Mouse (Mus musculus): ENCODE results near the gene Ccin.
A peak's percentile ranks its signal among the peaks of the same experiment; 100 is the strongest.

The Ccin gene

DNA sequence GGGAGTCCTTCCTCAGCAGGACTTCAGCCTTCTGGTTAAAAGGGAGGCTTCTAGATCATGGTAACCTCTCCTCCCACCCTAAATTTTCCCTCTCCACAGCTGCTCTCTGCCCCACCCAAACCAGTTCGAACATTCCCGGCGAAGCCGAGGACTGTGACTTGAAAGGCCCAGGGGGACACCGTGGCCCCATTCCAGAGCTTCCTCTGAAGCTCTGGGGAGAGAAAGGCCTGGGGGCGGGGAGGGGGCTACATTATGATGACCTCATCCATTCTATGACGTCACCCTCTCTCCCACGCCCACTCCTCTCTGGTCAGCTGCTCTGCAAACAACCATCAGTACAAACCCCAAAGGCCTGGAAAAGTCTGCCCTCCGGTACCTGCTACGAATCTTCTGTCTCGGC, at the start of gene Ccin:
Ccin (plus strand) TSS at position 303 of the 400 bp plus-strand sequence.
- no peak for DNase-seq (ENCODE audit: low spot score)

DNA sequence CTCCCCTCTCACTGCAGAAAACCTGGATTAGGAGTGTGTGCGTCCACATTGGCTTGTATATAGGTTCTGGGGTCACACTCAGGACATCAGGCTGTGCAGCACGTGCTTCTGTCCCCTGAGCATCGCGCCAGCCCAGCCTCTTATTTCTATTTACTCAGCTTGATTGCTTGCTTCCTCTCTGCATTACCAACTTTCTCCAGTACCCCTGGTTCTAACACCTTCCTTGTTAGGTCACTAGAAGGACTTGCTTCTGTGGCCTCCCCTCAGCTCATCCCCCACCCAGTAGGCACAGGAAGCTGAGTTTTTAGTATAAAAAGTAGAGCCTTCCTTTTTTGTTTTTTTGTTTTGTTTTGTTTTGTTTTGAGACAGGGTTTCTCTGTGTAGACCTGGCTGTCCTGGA, 47.1 kb upstream of the Ccin start:
- DNase-seq (ENCODE audit: low spot score): no peak

DNA sequence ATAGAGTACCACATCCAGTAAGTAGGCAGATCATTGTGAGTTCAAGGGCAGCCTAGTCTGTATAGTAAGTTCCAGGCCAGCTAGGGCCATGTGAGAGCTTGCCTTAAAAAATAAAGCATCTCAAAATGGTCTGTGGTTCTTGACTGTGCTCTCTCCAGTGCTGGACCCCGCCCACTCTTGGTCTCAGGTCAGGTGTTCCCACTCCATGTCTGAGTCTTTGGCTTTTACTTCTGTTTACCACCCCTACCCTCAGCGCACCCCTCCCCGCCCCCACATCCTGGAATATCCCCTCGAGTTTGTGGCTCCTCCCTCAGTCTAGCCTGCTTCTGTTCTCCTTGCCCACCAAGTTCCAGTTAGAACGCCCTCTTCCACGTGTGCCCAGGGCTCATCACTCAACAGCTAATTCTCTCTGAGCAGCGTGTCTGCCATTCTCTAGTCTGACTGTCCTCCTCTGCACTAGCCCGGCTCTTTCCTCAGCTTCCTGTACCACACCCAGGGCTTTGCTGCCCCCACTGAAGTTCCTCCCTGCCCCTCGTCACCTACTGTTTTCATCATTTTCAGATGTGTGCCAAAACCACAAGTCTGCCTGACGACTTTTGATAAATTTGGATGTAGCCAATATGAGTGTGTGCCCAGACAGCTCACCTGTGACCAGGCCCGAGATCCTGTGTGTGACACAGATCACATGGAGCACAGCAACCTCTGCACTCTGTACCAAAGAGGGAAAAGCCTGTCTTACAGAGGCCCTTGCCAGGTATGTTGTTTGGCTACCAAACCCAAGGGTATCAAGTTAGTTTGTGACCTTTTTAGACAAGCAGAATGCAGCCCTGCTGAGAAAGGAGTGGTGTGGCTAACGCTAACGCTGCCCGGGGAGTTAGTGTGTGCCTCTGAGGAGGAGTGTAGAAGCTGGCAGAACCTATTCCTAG, 46.3 kb upstream of the Ccin start:
- DNase-seq (ENCODE audit: low spot score): no peak

DNA sequence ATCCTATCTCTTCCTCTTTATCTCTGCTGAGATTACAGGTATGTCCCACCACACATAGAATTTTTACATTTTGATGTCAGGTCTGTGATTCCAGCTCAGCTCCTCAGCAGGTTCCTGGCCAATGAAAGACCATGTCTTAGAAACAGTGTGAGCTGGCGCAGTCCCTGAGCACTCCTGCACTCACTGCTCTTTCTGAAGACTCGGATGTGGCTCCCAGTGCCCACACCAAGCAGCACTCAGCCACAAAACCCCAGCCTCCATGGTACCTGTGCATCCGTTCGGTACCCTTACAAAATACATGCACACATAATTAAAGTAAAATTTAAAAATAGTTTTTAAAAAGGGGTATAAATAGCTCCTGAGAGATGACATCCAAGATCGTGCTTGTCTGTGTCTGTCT, 42.0 kb upstream of the Ccin start:
- no peak for DNase-seq (ENCODE audit: low spot score)

DNA sequence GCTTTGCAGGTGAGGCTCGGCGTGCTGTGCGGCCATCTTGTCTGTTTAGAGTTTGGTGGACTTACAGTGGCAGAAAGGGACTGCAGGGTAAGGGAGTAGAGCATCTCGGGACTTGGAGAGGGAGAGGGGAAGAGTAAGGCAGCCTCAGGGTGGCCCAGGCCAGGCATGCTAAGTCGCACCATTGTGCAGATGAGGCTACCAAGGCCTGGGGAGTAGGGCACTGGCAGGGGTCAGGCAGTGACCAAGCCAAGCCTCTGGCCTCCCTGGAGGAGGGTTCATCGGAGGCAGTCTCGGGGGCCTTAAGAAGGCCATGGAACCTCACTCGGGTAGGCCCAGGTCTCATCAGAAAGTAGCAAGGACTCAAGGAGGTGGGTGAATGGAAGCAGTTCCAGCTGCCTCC, 40.9 kb upstream of the Ccin start:
- DNase-seq (ENCODE audit: low spot score): no peak

DNA sequence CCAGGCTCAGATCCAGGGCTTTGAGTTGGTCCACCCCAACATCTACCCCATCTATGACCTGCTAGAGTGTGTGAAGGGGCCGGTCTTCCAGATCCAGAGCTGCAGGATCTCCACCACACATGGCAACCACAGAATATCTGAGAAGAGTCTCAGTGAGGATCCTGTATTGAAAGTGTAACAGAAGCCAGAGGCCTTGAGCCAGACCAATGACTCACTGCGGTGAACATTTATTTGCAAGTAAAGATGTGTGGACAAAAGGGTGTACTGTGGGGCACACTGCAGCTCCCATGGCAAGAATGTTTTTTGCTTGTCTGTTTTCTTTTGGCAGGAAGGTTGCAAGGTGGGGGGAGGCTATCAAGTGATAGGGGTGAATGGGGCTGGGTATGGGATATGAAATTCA, 35.7 kb upstream of the Ccin start:
- DNase-seq (ENCODE audit: low spot score): no peak

DNA sequence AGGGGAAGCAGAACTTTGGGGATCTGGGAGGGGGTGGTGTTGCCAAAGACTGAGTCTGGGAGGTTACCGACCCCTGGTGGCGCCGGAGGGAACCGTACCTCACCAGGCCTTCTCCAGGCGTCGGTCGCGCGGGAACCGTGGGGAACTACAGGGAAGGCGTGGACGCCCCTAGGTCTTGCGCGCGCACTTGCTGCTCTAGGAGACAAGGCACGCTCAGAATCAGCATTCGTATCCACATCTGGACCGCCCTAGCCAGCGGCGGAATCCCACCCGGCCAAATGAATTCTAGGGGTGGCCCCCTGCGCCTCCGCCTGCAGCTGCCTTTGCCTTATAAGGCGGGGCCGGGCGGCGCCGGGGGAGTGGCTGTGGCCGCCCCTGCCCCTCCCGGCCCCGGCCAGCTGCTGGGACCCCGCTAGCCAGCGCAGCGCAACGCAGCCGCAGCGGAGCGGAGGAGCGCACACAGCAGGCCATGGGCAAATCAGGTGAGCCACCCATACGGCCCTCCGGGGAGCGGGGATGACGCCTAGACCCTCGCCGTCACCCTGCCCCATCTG, 25.9 kb upstream of the Ccin start, which contains the start of gene Glipr2:
Glipr2 (plus strand) TSS at position 110 of the 554 bp plus-strand sequence.
- DNase-seq (ENCODE audit: low spot score): peak; percentile 96

DNA sequence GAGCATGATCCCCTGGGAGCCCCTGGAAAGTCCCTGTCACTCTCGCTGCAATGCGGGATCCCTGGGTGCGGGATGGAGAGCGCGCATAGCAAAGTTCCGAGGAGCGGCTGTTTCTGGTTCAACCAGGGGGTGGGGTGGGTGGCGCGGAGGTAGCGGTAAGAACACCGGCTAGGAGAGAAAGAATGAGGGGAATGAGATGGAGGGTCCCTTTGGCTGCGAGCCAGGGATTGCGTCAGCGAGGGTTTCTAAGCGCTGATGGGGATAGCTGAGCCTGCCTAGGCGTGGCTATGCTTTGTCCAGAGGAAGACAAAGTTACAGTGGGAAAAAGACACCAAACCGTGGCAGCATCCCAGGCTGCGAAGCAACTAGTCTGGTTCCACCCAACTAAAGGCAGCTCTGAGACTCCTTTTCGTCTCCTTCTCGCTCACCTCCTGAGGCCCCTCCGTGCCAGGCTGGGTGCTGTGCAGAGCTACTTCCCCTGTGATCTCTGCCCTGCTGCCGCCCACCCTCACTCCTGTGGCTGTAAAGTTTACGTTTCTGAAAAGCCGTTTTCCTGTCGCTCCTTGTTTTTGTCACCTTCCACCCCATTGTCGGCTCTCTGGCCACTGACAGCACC, 25.3 kb upstream of the Ccin start:
- DNase-seq (ENCODE audit: low spot score): peak; percentile 82

DNA sequence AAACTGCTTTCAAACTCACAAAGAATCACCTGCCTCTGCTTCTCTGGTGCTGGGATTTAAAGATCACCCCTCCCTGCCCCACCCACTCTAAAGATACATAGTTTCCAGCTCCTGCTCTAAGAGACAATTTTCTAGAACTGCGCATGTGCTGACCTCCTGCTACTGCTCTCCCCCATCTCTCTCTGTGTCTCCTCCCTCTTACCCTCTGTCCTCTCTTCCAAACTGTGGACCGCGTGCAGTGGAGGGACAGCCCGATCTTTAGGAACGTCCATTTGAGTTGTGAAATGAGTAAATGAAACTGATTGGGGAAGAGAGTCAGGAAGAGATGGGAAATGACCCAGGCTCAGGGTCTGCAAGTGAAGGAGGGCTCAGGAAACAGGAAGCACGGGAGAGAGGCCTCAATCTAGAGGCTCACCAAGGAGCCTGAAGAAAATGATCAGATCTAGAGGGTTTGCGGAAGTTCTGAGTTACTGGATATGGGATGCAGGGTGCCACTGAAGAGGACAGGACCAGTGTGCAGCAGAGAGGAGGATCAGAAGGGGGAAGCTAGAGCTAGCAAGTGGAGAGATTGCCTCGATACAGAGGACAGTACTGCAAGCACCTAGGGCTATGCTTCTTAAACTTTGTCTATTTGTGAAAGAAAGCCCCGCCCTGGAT, 23.6 kb upstream of the Ccin start:
- DNase-seq (ENCODE audit: low spot score): no peak

DNA sequence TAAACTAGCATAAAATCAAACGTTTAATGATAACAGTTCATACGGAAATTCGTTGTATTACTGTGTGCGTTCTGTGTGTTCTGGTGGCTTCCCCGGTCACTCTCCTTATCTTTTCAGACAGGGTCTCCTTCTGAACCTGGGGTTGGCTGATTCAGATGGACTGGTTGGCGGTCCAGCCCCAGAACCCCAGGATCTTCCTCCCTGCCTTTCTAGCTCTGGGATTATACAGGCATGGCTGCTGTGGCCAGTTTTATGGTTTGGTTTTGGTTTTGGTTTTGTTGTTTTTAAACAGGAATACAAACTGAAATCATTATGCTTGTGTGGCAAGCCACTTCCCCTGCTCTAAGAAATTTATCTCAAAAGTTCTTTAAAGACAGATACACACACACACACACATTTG, 23.1 kb upstream of the Ccin start:
- DNase-seq (ENCODE audit: low spot score): no peak

DNA sequence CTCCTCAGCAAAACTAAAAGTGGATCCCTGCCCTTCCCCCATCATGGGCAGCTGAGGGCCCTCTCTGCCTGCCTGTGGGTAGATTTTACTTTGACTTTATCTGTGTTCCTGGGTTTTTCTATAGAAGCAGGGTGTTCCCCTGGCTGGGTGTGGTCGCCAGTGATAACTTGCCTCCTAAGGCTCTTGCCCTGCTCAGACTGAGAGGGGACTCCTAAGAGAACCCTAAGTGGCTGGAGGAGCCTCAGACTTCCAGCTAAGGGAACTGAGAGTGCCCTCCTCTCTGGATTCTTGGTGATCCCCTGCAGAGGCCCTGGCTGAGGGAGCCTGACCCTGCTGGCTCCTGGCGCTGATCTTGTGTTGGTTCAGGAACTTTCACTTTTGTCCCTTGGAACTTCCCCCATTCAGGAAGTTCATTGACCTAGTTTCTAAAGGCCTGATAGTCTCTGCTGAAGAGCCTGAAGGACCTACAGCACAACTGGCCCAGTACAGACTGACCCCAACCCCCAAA, 18.9 kb upstream of the Ccin start:
- peak; percentile 31 for DNase-seq (ENCODE audit: low spot score)

DNA sequence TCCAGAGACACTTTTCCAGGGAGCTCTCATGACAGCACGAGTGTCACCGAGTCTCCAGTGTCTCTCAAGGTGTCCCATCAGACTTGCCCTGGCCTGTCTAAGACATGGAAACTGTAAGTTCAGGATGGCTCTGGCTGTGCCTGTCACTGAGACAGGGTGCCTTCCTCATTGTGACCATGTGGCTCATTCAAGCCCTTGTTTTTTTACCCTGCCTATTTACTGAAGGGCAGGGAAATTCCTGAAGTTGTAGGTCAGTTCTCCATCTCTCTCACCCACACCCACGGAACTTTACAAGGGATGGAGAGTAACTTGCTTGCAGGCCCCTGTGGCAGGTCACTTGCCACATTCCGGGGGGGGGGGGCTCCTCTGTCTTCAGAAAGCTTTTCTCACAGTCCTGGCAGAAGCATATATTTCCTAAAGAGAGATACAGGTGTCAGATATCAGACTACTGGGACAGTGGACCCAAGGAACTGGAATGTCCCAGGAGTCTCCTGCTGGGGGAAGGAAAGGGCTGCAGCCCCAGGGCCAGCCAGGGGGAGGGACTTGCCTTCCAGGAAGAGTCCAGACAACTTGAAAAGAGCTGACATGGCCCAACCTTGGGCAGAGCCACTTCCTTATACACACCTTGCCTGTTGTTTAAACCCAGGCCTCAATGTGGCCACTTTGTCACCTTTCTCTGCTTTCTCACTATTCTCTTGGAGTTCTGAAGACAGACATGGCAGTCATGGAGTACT, 18.2 kb upstream of the Ccin start:
- DNase-seq (ENCODE audit: low spot score): no peak

DNA sequence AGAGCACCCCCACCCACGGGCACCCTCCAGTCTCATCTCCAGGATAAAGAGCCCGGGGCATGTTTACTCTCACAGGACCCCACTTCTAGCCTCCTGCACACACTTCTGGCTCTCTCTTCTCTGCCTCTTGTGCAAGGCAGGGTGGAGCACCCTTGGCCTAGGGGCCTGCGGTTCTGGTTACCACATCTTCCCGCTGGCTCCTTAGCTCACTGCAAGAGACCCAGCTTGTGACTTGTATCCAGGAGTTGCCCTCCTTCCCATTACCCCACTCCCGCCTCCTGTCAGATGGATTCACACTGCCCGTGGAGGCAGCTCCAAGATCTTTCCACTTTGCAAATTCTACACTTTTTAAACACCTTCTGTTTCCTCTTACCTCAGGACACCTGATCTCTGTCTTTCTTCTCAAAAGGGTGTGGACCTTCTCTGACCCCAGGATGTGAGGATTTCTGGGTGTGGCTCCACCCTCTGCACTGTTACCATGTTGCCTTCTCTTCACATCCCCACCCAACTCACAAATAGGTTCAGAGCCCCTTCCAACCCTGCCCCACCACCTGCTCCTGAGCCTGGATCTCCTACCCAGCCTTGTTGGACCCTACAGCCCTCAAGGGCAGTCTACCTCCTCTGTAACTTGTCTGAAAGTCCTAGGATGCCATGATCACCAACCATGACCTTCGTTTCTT, 17.3 kb upstream of the Ccin start:
- no peak for DNase-seq (ENCODE audit: low spot score)

DNA sequence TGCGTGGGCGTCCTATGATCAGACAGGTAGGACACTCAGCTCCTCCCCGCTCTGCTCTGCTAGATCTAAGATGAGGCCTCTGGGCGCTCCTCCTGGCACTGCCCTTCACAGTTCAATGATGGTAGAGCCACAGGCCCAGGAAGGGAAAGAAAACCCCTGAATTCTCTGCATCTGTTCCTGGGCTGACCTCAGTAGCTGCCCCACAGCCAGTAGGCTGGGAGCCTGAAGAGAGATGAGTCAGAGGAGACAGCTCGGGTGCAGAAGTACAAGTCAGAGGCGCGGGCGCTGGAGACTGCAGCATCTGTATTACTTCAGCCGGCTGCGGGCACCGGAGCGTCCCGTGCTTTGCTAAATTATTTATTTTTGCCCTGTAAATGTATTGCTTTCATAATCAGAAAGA, 14.6 kb upstream of the Ccin start:
- DNase-seq (ENCODE audit: low spot score): no peak

DNA sequence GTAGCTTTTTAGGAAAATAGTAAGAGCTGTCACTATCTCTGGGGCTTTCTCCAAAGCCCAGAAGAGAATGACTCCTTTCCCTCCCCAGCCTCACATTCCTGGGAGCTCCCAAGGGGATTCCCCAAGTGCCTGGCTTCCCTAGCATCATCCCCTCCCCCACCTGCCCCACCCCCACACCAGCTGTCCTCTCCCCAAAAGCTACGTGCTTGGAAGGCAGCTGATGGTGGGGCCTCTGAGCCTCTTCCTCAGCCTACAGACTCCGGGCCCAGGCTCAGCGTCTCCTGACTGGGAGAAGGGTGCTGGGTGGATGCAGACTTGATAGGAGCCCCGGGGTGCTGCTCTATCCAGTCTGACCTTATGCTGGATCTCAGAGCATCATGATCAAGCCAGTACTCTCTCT, 13.9 kb upstream of the Ccin start:
- peak; percentile 54 for DNase-seq (ENCODE audit: low spot score)

DNA sequence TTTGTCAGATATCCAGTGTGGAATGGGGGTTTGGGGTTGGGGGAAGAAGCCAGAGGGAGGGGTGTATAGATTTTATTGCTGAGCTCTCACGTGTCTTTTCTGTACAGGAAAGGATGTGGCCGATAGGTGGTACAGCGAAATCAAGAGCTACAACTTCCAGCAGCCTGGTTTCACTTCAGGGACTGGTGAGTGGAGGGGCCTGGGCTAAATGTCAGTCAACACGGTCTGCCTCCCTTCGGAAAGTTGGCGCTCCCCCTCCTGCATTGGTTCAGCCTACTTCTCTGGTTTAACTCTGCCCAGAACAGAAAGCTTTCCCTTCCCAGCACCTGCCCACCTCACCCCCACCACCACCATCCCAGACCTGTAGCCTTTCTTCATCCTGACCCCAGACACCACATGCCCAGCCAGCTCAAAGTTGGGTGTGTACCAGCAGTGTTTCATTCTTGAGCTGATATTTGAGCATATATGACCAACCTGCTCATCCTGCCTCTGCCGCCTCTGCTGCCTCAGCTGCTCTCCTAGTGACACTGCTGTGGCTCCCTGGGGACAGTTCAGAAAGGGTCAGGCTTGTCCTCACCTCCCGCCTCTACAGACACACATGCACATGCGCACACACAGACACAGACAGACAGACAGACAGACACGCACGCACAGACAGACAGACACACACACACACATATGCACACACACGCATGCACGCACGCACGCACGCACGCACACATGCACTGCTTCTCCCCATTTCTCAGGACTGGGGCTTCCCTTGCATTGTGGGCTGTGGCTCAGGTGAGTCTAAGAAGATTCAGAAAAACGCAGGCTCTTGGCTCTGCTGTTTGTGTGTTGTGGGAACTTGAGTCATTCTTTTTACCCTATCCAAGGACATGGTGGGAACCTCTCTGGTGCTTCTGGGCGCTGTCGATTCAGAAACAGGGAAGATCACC, 12.6 kb upstream of the Ccin start:
- DNase-seq (ENCODE audit: low spot score): no peak

DNA sequence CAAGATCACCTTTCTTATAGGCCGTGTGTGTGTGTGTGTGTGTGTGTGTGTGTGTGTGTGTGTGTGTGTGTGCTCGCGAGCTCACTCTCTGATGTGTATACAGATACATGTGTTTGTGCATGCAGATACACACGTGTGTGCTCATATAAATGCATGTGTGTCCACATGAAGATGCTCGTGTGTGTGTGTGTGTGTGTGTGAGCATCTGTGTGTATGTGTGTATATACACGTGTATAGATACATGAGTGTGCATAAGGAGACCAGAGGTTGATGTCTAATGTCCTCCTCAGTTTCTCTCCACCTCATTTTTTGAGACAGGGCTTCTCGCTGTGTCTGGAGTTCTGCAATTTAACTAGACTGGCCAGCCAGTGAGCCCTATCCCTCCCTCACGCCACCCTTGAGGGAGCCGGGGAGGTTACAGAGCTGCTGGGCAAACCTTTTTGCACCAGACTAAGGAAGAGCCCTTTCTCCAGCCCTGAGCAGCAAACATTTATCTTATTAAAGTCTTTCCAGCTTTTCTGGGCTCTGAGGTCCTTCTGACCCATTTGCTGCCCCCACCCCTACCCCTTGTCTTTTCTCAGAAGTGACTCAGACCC, 11.6 kb upstream of the Ccin start:
- DNase-seq (ENCODE audit: low spot score): no peak

DNA sequence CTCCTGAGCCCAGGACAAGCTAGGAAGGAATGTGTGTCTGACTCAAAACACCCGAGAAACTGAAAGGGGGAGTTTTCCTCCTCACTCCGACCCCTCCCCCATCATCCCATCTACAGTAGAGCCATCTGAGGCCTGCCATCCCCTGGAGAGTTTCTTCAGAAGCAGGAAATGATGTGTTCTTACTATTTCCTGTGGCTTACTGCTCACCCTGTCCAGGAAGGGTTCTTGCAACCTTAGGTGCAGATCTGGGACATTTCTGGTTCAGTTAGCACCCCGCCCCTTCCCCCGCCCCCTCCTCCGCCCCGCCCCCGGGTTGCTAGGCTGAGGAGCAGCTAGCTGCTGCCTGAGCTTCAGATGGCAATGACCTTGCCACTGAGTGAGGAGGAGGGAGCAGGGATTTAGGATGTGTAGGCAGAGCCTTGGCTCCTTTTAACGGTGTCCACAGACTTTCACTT, 11.1 kb upstream of the Ccin start:
- peak; percentile 64 for DNase-seq (ENCODE audit: low spot score)

DNA sequence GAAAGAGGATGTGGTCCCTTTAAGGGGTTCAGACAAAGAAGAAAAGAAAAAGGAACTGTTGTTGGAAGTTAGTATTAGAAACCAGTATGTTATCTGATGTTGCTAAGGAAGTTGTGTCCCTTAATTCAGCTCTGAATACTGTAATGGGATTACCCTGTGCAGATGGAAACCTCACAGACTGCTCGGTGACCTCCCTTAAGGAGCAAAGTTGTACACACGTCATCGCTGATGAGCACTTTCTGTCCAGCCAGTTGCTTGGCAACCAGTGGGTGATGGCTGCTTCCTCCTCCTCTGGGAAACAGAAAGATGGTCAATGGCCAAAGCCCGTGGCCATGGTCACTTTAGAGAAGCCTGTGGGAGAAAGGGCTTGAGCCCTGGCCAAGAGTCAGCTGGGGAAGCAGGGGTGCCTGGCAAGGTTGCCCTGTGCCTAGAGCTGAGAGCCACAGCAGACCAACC, 9.7 kb upstream of the Ccin start:
- peak; percentile 23 for DNase-seq (ENCODE audit: low spot score)
